Mouse (Mus musculus) kidney, embryonic 14.5 days (tissue): ENCODE results near the gene Cers1. TPM values are rescaled to one million over a fixed set of nuclear protein-coding genes. Genes with fewer than 3 reads are reported as not detected.

Experiments
- ATAC-seq: fragments of 200-750 bp; cut with Nextera tagmentation; 2 replicates; pipeline ENCODE4 v1.8.0; 2017; ENCODE audit warnings: moderate number of reproducible peaks, mild to moderate bottlenecking, moderate TSS enrichment, moderate library complexity; ENCODE audit not compliant: low FRiP score, low TSS enrichment
- H3K27ac ChIP-seq: fragments of 300-500 bp; sonication (generic); 2 replicates; pipeline ENCODE4 v1.5.1; 2014; ENCODE audit warnings: low read depth, mild to moderate bottlenecking, low read length, moderate library complexity, mixed read lengths
- H3K27me3 ChIP-seq: fragments of 300-500 bp; sonication (generic); 2 replicates; pipeline ENCODE4 v1.6.1; 2014; ENCODE audit warnings: mild to moderate bottlenecking, low read length; ENCODE audit not compliant: control insufficient read depth, insufficient read depth
- H3K36me3 ChIP-seq: fragments of 300-500 bp; sonication (generic); 2 replicates; pipeline ENCODE4 v1.6.1; 2014; ENCODE audit warnings: low read length, mixed read lengths; ENCODE audit not compliant: control insufficient read depth, insufficient read depth
- H3K4me1 ChIP-seq: fragments of 300-500 bp; sonication (generic); 2 replicates; pipeline ENCODE4 v1.6.1; 2014; ENCODE audit warnings: low read length, mixed read lengths; ENCODE audit not compliant: control insufficient read depth, insufficient read depth
- H3K4me2 ChIP-seq: fragments of 300-500 bp; sonication (generic); replicated peaks from 2 replicates; pipeline ENCODE4 v1.6.1; 2014; ENCODE audit warnings: low read depth, mild to moderate bottlenecking, low read length
- H3K4me3 ChIP-seq: fragments of 300-500 bp; sonication (generic); 2 replicates; pipeline ENCODE4 v1.5.1; 2014; ENCODE audit warnings: mild to moderate bottlenecking, low read length
- H3K9ac ChIP-seq: fragments of 300-500 bp; sonication (generic); 2 replicates; pipeline ENCODE4 v1.6.1; 2014; ENCODE audit warnings: low read depth, mild to moderate bottlenecking, low read length, moderate library complexity
- H3K9me3 ChIP-seq: fragments of 300-500 bp; sonication (generic); 2 replicates; pipeline ENCODE4 v1.6.1; 2016; ENCODE audit warnings: low read length; ENCODE audit not compliant: control insufficient read depth
- WGBS: fragments of 180-500 bp; shearing (Covaris S2); extraction: QIAGEN DNeasy Blood & Tissue Kit; methylation state at CpG from one replicate; pipeline ENCODE4 v1.1.7; 2014; 5-methylcytosine and 5-hydroxymethylcytosine counted together
- polyA plus RNA-seq: library from polyadenylated mRNA; unstranded; fragments of >200 nt; fragmentation: Nextera tagmentation; extraction: Ambion mirVana; gene quantifications from 2 replicates; pipeline ENCODE4 v1.2.1, GENCODE M21; 2014

Gene Cers1
- polyA plus RNA-seq, 1 experiment from 2014 or later = 2.6 TPM

- peak; percentile 93 for ATAC-seq
- Histone ChIP-seq H3K4me2 (peak within 1 kb of the TSS; percentile 87), H3K4me1 (peaks cover 10% of the 10 kb centered on the region), H3K27me3 (no peaks in the 10 kb centered on the region), H3K36me3 (peaks cover 52% of the 10 kb centered on the region), H3K9ac (peak within 1 kb of the TSS; percentile 70), H3K27ac (peak within 1 kb of the TSS; percentile 13), H3K9me3 (no peaks in the 10 kb centered on the region), H3K4me3 (peak within 1 kb of the TSS; percentile 73)
- WGBS = under 1% methylated on average over 40 of the region's 40 CpGs
Measured at GRCm38 (mm10) chr8:70302358-70302890, 13.2 kb upstream of the Cers1 start, which contains the start of the genes Ddx49 and Cope. Ddx49 (minus strand) TSS chr8:70302489. Cope (plus strand) TSS chr8:70302518.

GRCm38 (mm10) chr8:70302901-70303300, 12.7 kb upstream of the Cers1 start:
- 4% methylated on average over 16 of the region's 16 CpGs for whole genome bisulfite sequencing
- H3K36me3 ChIP-seq = peaks cover 52% of the 10 kb centered on the region
- peak; percentile 58; the same call in 1 of the 2 replicates for ATAC-seq

GRCm38 (mm10) chr8:70309311-70309710, 6.3 kb upstream of the Cers1 start:
- Histone ChIP-seq H3K4me2 (no peak overlapping the region), H3K27me3 (no peaks in the 10 kb centered on the region), H3K27ac (no peak overlapping the region), H3K4me3 (no peak overlapping the region), H3K4me1 (no peaks in the 10 kb centered on the region), H3K9me3 (no peaks in the 10 kb centered on the region), H3K9ac (no peak overlapping the region), H3K36me3 (peaks cover 84% of the 10 kb centered on the region)
- no peak for ATAC-seq
- 41% methylated on average over 2 of the region's 2 CpGs for WGBS

More at GRCm38 (mm10) chr8:70302901-70303300, 12.7 kb upstream of the Cers1 start:
- Histone ChIP-seq H3K4me1 (peaks cover 10% of the 10 kb centered on the region), H3K4me2 (peak overlapping the region; percentile 87), H3K9me3 (no peaks in the 10 kb centered on the region), H3K4me3 (peak overlapping the region; percentile 73), H3K27me3 (no peaks in the 10 kb centered on the region), H3K9ac (peak overlapping the region; percentile 70), H3K27ac (peak overlapping the region; percentile 13)

GRCm38 (mm10) chr8:70313399-70313798, 2.2 kb upstream of the Cers1 start:
- WGBS = 88% methylated on average over 2 of the region's 2 CpGs
- no peaks in the 10 kb centered on the region for H3K9me3 ChIP-seq
- no peak overlapping the region for H3K27ac ChIP-seq
- H3K4me1 ChIP-seq = peaks cover 15% of the 10 kb centered on the region; the same call in 1 of the 2 replicates
- no peak overlapping the region for H3K9ac ChIP-seq
- H3K4me3 ChIP-seq = no peak overlapping the region
- H3K4me2 ChIP-seq = no peak overlapping the region
- peaks cover 45% of the 10 kb centered on the region for H3K36me3 ChIP-seq
- H3K27me3 ChIP-seq = no peaks in the 10 kb centered on the region
- ATAC-seq = no peak

- WGBS = 15% methylated on average over 15 of the region's 15 CpGs
- Histone ChIP-seq H3K27ac (no peak overlapping the region), H3K27me3 (no peaks in the 10 kb centered on the region)
Measured at GRCm38 (mm10) chr8:70316511-70317504, 1.2 kb downstream of the Cers1 start.

GRCm38 (mm10) chr8:70317872-70318271, 2.3 kb downstream of the Cers1 start:
- H3K4me2 ChIP-seq = no peak overlapping the region
- WGBS = 88% methylated on average over 5 of the region's 5 CpGs
- H3K4me3 ChIP-seq = no peak overlapping the region
- no peak overlapping the region for H3K9ac ChIP-seq
- no peaks in the 10 kb centered on the region for H3K27me3 ChIP-seq
- no peak overlapping the region for H3K27ac ChIP-seq
- no peaks in the 10 kb centered on the region for H3K9me3 ChIP-seq
- ATAC-seq = no peak
- peaks cover 15% of the 10 kb centered on the region; the same call in 1 of the 2 replicates for H3K4me1 ChIP-seq
- H3K36me3 ChIP-seq = peaks cover 6% of the 10 kb centered on the region

More at GRCm38 (mm10) chr8:70316511-70317504, 1.2 kb downstream of the Cers1 start:
- Histone ChIP-seq H3K9me3 (no peaks in the 10 kb centered on the region), H3K4me1 (peaks cover 15% of the 10 kb centered on the region; the same call in 1 of the 2 replicates), H3K9ac (peak overlapping the region; percentile 58), H3K4me3 (peak overlapping the region; percentile 58; the same call in 1 of the 2 replicates), H3K36me3 (peaks cover 15% of the 10 kb centered on the region), H3K4me2 (peak overlapping the region; percentile 93)
- ATAC-seq = peak; percentile 71

GRCm38 (mm10) chr8:70323716-70324115, 8.1 kb downstream of the Cers1 start:
- no peaks in the 10 kb centered on the region for H3K9me3 ChIP-seq
- no peak for ATAC-seq
- H3K27me3 ChIP-seq = no peaks in the 10 kb centered on the region
- no peaks in the 10 kb centered on the region for H3K36me3 ChIP-seq
- H3K27ac ChIP-seq = no peak overlapping the region
- H3K9ac ChIP-seq = no peak overlapping the region
- no peak overlapping the region for H3K4me2 ChIP-seq
- no peaks in the 10 kb centered on the region for H3K4me1 ChIP-seq
- WGBS = 89% methylated on average over 3 of the region's 3 CpGs
- H3K4me3 ChIP-seq = no peak overlapping the region

GRCm38 (mm10) chr8:70327512-70327911, 11.9 kb downstream of the Cers1 start:
- H3K27me3 ChIP-seq = no peaks in the 10 kb centered on the region
- 92% methylated on average over 6 of the region's 6 CpGs for WGBS
- peaks cover 20% of the 10 kb centered on the region for H3K4me1 ChIP-seq
- no peak overlapping the region for H3K27ac ChIP-seq
- H3K9ac ChIP-seq = no peak overlapping the region
- H3K4me3 ChIP-seq = no peak overlapping the region
- no peak for ATAC-seq
- no peak overlapping the region for H3K4me2 ChIP-seq
- no peaks in the 10 kb centered on the region for H3K9me3 ChIP-seq
- H3K36me3 ChIP-seq = peaks cover 13% of the 10 kb centered on the region
